Mouse (Mus musculus) hindbrain, embryonic 15.5 days (tissue): ENCODE measurements around the gene Erlin1. TPM values are rescaled to one million over a fixed set of nuclear protein-coding genes. Genes with fewer than 3 reads are reported as not detected.

Experiments used
- ATAC-seq: fragments of 200-750 bp; cut with Nextera tagmentation; 2 replicates; pipeline ENCODE4 v1.8.0; 2017; ENCODE audit warnings: low read depth, moderate number of reproducible peaks, moderate TSS enrichment; ENCODE audit not compliant: low FRiP score
- H3K27ac ChIP-seq: fragments of 300-500 bp; sonication (generic); replicated peaks from 2 replicates; pipeline ENCODE4 v1.5.1; 2015; ENCODE audit warnings: mild to moderate bottlenecking, inconsistent platforms
- H3K27me3 ChIP-seq: fragments of 300-500 bp; sonication (generic); 2 replicates; pipeline ENCODE4 v1.6.1; 2015; ENCODE audit warnings: control low read depth, inconsistent platforms
- H3K36me3 ChIP-seq: fragments of 300-500 bp; sonication (generic); 2 replicates; pipeline ENCODE4 v1.6.1; 2015; ENCODE audit warnings: control low read depth, inconsistent platforms
- H3K4me1 ChIP-seq: fragments of 300-500 bp; sonication (generic); replicated peaks from 2 replicates; pipeline ENCODE4 v1.6.1; 2015; ENCODE audit warnings: control low read depth, inconsistent platforms
- H3K4me2 ChIP-seq: fragments of 300-500 bp; sonication (generic); 2 replicates; pipeline ENCODE4 v1.6.1; 2015; ENCODE audit warnings: moderate library complexity, mild to moderate bottlenecking, inconsistent platforms
- H3K4me3 ChIP-seq: fragments of 300-500 bp; sonication (generic); 2 replicates; pipeline ENCODE4 v1.5.1; 2015; ENCODE audit warnings: mild to moderate bottlenecking, inconsistent platforms
- H3K9ac ChIP-seq: fragments of 300-500 bp; sonication (generic); 2 replicates; pipeline ENCODE4 v1.6.1; 2015; ENCODE audit warnings: inconsistent platforms
- H3K9me3 ChIP-seq: fragments of 300-500 bp; sonication (generic); 2 replicates; pipeline ENCODE4 v1.6.1; 2016; ENCODE audit warnings: control low read depth, inconsistent platforms
- WGBS: fragments of 180-500 bp; shearing (Covaris S2); methylation state at CpG from one replicate; pipeline ENCODE4 v1.1.7; 2015; 5-methylcytosine and 5-hydroxymethylcytosine counted together
- polyA plus RNA-seq: library from polyadenylated mRNA; unstranded; fragments of >200 nt; fragmentation: Nextera tagmentation; extraction: Ambion mirVana; gene quantifications from 2 replicates; pipeline ENCODE4 v1.2.1, GENCODE M21; 2015

Gene Erlin1
- polyA plus RNA-seq, 1 experiment from 2014 or later: 21.6 TPM

DNA sequence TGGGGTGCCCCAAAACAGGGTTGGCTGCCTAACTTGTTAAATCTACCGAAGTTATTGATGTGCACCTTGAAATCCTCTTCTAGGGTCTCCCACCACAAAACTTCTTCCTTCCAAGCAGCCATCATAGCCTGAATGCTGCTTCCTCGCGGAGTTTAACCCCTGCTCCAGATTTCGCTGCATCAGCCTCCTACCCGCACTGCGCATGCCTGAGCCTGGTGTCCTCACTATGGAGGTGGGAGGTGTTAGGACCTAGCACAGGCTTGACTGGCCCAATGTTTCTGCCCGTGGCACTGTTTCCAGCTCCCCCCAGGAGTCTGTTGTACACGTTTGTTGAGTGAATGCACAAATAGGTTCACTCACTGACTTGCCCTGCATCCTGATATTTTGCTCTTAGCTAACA lies 79.2 kb downstream of the Erlin1 start:
- H3K27me3 ChIP-seq: no peaks in the 10 kb centered on the region
- H3K4me2 ChIP-seq: no peak overlapping the region
- H3K4me3 ChIP-seq: no peak overlapping the region
- ATAC-seq: no peak
- H3K4me1 ChIP-seq: peaks cover 9% of the 10 kb centered on the region
- 84% methylated on average over 8 of the region's 8 CpGs for WGBS
- H3K27ac ChIP-seq: no peak overlapping the region
- H3K9ac ChIP-seq: no peak overlapping the region
- no peaks in the 10 kb centered on the region for H3K9me3 ChIP-seq
- H3K36me3 ChIP-seq: no peaks in the 10 kb centered on the region

DNA sequence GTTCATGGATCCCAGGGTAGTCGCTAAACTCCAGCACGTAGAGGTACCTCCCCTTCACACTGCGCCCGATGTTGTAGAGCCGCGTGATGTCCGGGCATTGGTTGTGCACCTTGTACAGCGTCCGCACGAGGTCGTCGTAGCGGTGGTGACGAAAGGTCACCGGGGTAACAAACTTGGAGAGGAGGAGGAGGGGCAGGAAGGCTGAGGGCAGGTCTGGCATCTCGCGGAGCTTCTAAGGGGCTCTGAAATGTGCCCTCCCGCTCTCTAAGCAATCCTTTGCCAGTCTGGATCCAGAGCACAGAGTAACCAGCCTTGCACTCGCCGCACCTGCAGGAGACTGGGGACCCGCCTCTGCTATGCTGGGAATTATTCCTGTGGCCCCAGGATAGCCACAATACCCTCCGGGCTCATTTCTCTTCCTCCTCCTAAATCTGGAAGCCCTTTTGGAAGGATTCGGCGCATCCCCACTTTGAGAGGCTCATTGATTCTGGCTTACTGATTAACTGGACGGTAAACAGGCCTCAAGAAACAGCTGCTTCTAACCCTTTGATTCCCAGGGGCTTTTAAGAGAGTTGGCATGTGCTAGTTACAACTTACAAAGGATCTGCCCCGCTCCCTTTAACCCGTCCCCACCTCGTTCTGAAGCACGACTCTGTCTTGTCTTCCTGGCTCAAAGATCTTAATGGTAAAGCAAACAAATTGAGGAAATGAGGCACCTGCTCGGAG lies 83.4 kb downstream of the Erlin1 start, which contains the start of gene Cpn1:
Cpn1 (minus strand) TSS at position 488 of the 726 bp plus-strand sequence.
- ATAC-seq: no peak
- H3K4me2 ChIP-seq: peak within 1 kb of the TSS; percentile 51
- H3K27me3 ChIP-seq: 0 out of 2 replicates have a peak, but pooled peaks cover 4% of the 10 kb centered on the region
- peaks cover 9% of the 10 kb centered on the region for H3K4me1 ChIP-seq
- H3K27ac ChIP-seq: no peak within 1 kb of the TSS
- peak within 1 kb of the TSS; percentile 20 for H3K4me3 ChIP-seq
- no peak within 1 kb of the TSS for H3K9ac ChIP-seq
- WGBS: 11% methylated on average over 30 of the region's 30 CpGs
- no peaks in the 10 kb centered on the region for H3K36me3 ChIP-seq
- no peaks in the 10 kb centered on the region for H3K9me3 ChIP-seq

Other genes starting within 250 kb of the Erlin1 start
- gene Dnmbp, start 129.6 kb downstream of the Erlin1 start, polyA plus RNA-seq: 8.4 and 9.1 TPM in 2 replicates
- gene Cpn1, start 83.2 kb downstream of the Erlin1 start, polyA plus RNA-seq: 0.25 and 0.26 TPM in 2 replicates
- 0.13 TPM in 1 of 2 replicates, not detected in the other for gene Cyp2c23, start 40.6 kb downstream of the Erlin1 start, polyA plus RNA-seq
- 58.4 and 60.0 TPM in 2 replicates for gene Chuk, start 37.7 kb upstream of the Erlin1 start, polyA plus RNA-seq
- 29.8 and 30.1 TPM in 2 replicates for gene Cwf19l1, start 66.1 kb upstream of the Erlin1 start, polyA plus RNA-seq
- gene Bloc1s2, start 76.7 kb upstream of the Erlin1 start, polyA plus RNA-seq: 155 and 158 TPM in 2 replicates
- 0.29 and 0.67 TPM in 2 replicates for gene Pkd2l1, start 122.7 kb upstream of the Erlin1 start, polyA plus RNA-seq
- gene Scd3, start 133.5 kb upstream of the Erlin1 start, polyA plus RNA-seq: 5.0 and 6.7 TPM in 2 replicates
- 288 and 295 TPM in 2 replicates for gene Scd2, start 223.9 kb upstream of the Erlin1 start, polyA plus RNA-seq